Mouse (Mus musculus) colon, adult 2 months (tissue): ENCODE results near the gene Nlrp9c. TPM values are rescaled to one million over a fixed set of nuclear protein-coding genes. Genes with fewer than 3 reads are reported as not detected.

Experiments
- polyA plus RNA-seq: library from polyadenylated mRNA; depleted of rRNA; stranded (reverse); fragments of >200 nt; gene quantifications from 2 replicates; pipeline ENCODE4 v1.2.3, GENCODE M21; 2012; rRNA removed

Gene Nlrp9c
- polyA plus RNA-seq = not detected in 2 replicates

GRCm38 (mm10) chr7:26403600-26403999, at the start of gene Nlrp9c:
Nlrp9c (minus strand) TSS chr7:26403700.

GRCm38 (mm10) chr7:26434813-26435212, 31.3 kb upstream of the Nlrp9c start, which contains the start of gene Nlrp4a:
Nlrp4a (plus strand) TSS chr7:26435113.

GRCm38 (mm10) chr7:26306926-26307325, 96.6 kb downstream of the Nlrp9c start, which contains the start of gene Cyp2a4:
Cyp2a4 (plus strand) TSS chr7:26307169.

Other genes starting within 250 kb of the Nlrp9c start
- gene Cyp2b9, start 230.3 kb downstream of the Nlrp9c start, polyA plus RNA-seq = not detected in 2 replicates
- not detected in 2 replicates for gene Vmn1r184, start 143.4 kb downstream of the Nlrp9c start, polyA plus RNA-seq
- gene Cyp2a4, start 96.5 kb downstream of the Nlrp9c start, polyA plus RNA-seq = not detected in 2 replicates
- not detected in 2 replicates for gene Nlrp4a, start 31.4 kb upstream of the Nlrp9c start, polyA plus RNA-seq
- not detected in 2 replicates for gene Nlrp9a, start 131.3 kb upstream of the Nlrp9c start, polyA plus RNA-seq
- not detected in 2 replicates for gene Vmn1r185, start 214.8 kb upstream of the Nlrp9c start, polyA plus RNA-seq